21 mouse cellular contexts compared by ENCODE assay signal in genomic region chr6:48768178-48768869, GRCm38 (mm10). TPM values are rescaled to one million over a fixed set of nuclear protein-coding genes. Genes with fewer than 3 reads are reported as not detected.
DNase-seq lines count a peak whose midpoint lies in the region; ATAC-seq and TF ChIP-seq lines count a peak whose summit lies in the region.
"Had no signal": no experiment of that assay in that cellular context is flagged by ENCODE, and none has a peak within 500 bp of the region (broad histone marks: within the 10 kb centered on the region; RNA-seq: fewer than 3 reads in every experiment).

No protein-coding gene starts in this region.

- peak; percentile 50 for DNase-seq in B cell, adult 2 months
- DNase-seq in CD8-positive naive resting alpha-beta T cell, adult 2 months (ENCODE audit: low read depth in 2 of 2, low spot score in 2 of 2) = peak; percentile 65 to 68
- peak; percentile 68 to 81 for DNase-seq in thymus, adult 18-20 months
- no peak for DNase-seq in cerebellum, adult 9-10 months
- DNase-seq in layer of hippocampus, postnatal 14 days (ENCODE audit: low spot score in 2 of 2) = no peak
- no peak for DNase-seq in urinary bladder, postnatal 25 days (ENCODE audit: low spot score)
- DNase-seq: adrenal gland, adult 2 months; cerebellum, adult 9-11 months; heart, postnatal 14 days had no signal

- TF ChIP-seq CTCF in intestine, postnatal 0 days (IDR thresholded peaks at IDR 0.05; ENCODE audit: low read depth) = 0 out of 2 replicates have a peak, but pooled peaks have one; percentile 18

- H3K9me3 ChIP-seq in intestine, postnatal 0 days (ENCODE audit: control insufficient read depth) = no peaks in the 10 kb centered on the region
- H3K9me3 ChIP-seq in heart, embryonic 12.5 days (replicated peaks) = peaks cover 6% of the 10 kb centered on the region
- H3K9me3 ChIP-seq: neural tube, embryonic 15.5 days; stomach, embryonic 15.5 days had no signal

- ATAC-seq in intestine, postnatal 0 days = peak; percentile 67
- no peak for ATAC-seq in heart, embryonic 12.5 days (ENCODE audit: insufficient number of reproducible peaks, low FRiP score)
- ATAC-seq: hindbrain, embryonic 16.5 days; Patski had no signal

- H3K4me3 ChIP-seq in intestine, postnatal 0 days (ENCODE audit: low read depth, low read length) = no peak overlapping the region
- H3K4me3 ChIP-seq in heart, embryonic 12.5 days = no peak overlapping the region
- H3K4me3 ChIP-seq: embryonic facial prominence, embryonic 10.5 days; neural tube, embryonic 15.5 days; stomach, embryonic 15.5 days had no signal

- no peak overlapping the region for H3K9ac ChIP-seq in intestine, postnatal 0 days (ENCODE audit: low read depth, low read length)
- no peak overlapping the region for H3K9ac ChIP-seq in heart, embryonic 12.5 days
- H3K9ac ChIP-seq: neural tube, embryonic 15.5 days; stomach, embryonic 15.5 days had no signal

- no peaks in the 10 kb centered on the region for H3K27me3 ChIP-seq in intestine, postnatal 0 days (replicated peaks; ENCODE audit: control insufficient read depth, insufficient read depth, low read length)
- H3K27me3 ChIP-seq in heart, embryonic 12.5 days (replicated peaks) = no peaks in the 10 kb centered on the region
- H3K27me3 ChIP-seq: neural tube, embryonic 15.5 days; Patski; stomach, embryonic 15.5 days had no signal

- 0 out of 2 replicates have a peak overlapping the region, but pooled peaks have one; percentile 17 for H3K27ac ChIP-seq in intestine, postnatal 0 days (ENCODE audit: low read depth, low read length)
- no peak overlapping the region for H3K27ac ChIP-seq in heart, embryonic 12.5 days (ENCODE audit: poor library complexity, severe bottlenecking)
- H3K27ac ChIP-seq: embryonic facial prominence, embryonic 10.5 days; neural tube, embryonic 15.5 days; stomach, embryonic 15.5 days had no signal

- WGBS in intestine, postnatal 0 days = 49% methylated on average over 9 of the region's 9 CpGs
- WGBS in heart, embryonic 12.5 days = 72% methylated on average over 9 of the region's 9 CpGs

- no peak overlapping the region for H3K4me2 ChIP-seq in intestine, postnatal 0 days (replicated peaks; ENCODE audit: low read depth)
- H3K4me2 ChIP-seq in heart, embryonic 12.5 days = no peak overlapping the region
- H3K4me2 ChIP-seq: neural tube, embryonic 15.5 days; stomach, embryonic 15.5 days had no signal

- no peaks in the 10 kb centered on the region for H3K4me1 ChIP-seq in intestine, postnatal 0 days (replicated peaks; ENCODE audit: control insufficient read depth, insufficient read depth, low read length)
- H3K4me1 ChIP-seq in heart, embryonic 12.5 days (replicated peaks) = no peaks in the 10 kb centered on the region
- H3K4me1 ChIP-seq: embryonic facial prominence, embryonic 10.5 days; stomach, embryonic 15.5 days had no signal

- no peaks in the 10 kb centered on the region for H3K36me3 ChIP-seq in intestine, postnatal 0 days (ENCODE audit: control insufficient read depth, insufficient read depth)
- no peaks in the 10 kb centered on the region for H3K36me3 ChIP-seq in heart, embryonic 12.5 days
- H3K36me3 ChIP-seq: embryonic facial prominence, embryonic 10.5 days; neural tube, embryonic 15.5 days; stomach, embryonic 15.5 days had no signal

RNA-seq across cellular contexts. Expression of gene Gimap3, which starts 2.3 kb away (rescaled TPM):
- 0.58 and 0.64 TPM in 2 replicates for polyA plus RNA-seq in intestine, postnatal 0 days (2015; fragmentation: Nextera tagmentation; extraction: Ambion mirVana)
- not detected for total RNA-seq in layer of hippocampus, postnatal 14 days (2021)
- not detected in 2 replicates for polyA plus RNA-seq in heart, embryonic 12.5 days (2016; fragmentation: Nextera tagmentation; extraction: Ambion mirVana)
- total RNA-seq: layer of hippocampus, adult 8-10 months; left cerebral cortex, postnatal 36 days; midbrain, postnatal 0 days had no signal
- polyA plus RNA-seq: embryonic facial prominence, embryonic 10.5 days; hindbrain, embryonic 16.5 days; midbrain, postnatal 0 days; neural tube, embryonic 15.5 days; Patski had no signal

RNA-seq across cellular contexts. Expression of gene Gimap5, which starts 22.3 kb away (rescaled TPM):
- polyA plus RNA-seq in intestine, postnatal 0 days (2015; fragmentation: Nextera tagmentation; extraction: Ambion mirVana) = 8.4 and 10.6 TPM in 2 replicates
- 1 to 10 TPM; 1.3 to 1.7 TPM for total RNA-seq in layer of hippocampus, postnatal 14 days (2021)
- 5.3 and 6.9 TPM in 2 replicates for polyA plus RNA-seq in heart, embryonic 12.5 days (2016; fragmentation: Nextera tagmentation; extraction: Ambion mirVana)
- polyA plus RNA-seq: Patski had no signal

RNA-seq across cellular contexts. Expression of gene Gimap1, which starts 29.5 kb away (rescaled TPM):
- polyA plus RNA-seq in intestine, postnatal 0 days (2015; fragmentation: Nextera tagmentation; extraction: Ambion mirVana) = 15.2 and 17.8 TPM in 2 replicates
- 1 to 10 TPM; 2.1 to 2.6 TPM for total RNA-seq in layer of hippocampus, postnatal 14 days (2021)
- polyA plus RNA-seq in heart, embryonic 12.5 days (2016; fragmentation: Nextera tagmentation; extraction: Ambion mirVana) = 20.0 and 21.3 TPM in 2 replicates

RNA-seq across cellular contexts. Expression of gene Gimap7, which starts 49.9 kb away (rescaled TPM):
- 0.09 and 0.16 TPM in 2 replicates for polyA plus RNA-seq in intestine, postnatal 0 days (2015; fragmentation: Nextera tagmentation; extraction: Ambion mirVana)
- not detected for total RNA-seq in layer of hippocampus, postnatal 14 days (2021)
- not detected in 2 replicates for polyA plus RNA-seq in heart, embryonic 12.5 days (2016; fragmentation: Nextera tagmentation; extraction: Ambion mirVana)
- total RNA-seq: layer of hippocampus, adult 8-10 months; left cerebral cortex, postnatal 36 days; midbrain, postnatal 0 days had no signal
- polyA plus RNA-seq: adrenal gland, adult 2 months; embryonic facial prominence, embryonic 10.5 days; hindbrain, embryonic 16.5 days; kidney, embryonic 16.5 days; midbrain, postnatal 0 days; neural tube, embryonic 15.5 days; Patski; stomach, embryonic 15.5 days had no signal

RNA-seq across cellular contexts. Expression of gene Gm28053, which starts 49.9 kb away (rescaled TPM):
- polyA plus RNA-seq in intestine, postnatal 0 days (2015; fragmentation: Nextera tagmentation; extraction: Ambion mirVana) = 1.3 and 2.3 TPM in 2 replicates
- 1 to 10 TPM; 1.5 to 2.4 TPM for total RNA-seq in layer of hippocampus, postnatal 14 days (2021)
- 2.4 and 3.6 TPM in 2 replicates for polyA plus RNA-seq in heart, embryonic 12.5 days (2016; fragmentation: Nextera tagmentation; extraction: Ambion mirVana)
- total RNA-seq: left cerebral cortex, postnatal 36 days; midbrain, postnatal 0 days had no signal
- polyA plus RNA-seq: adrenal gland, adult 2 months; embryonic facial prominence, embryonic 10.5 days; liver, embryonic 16.5 days; midbrain, postnatal 0 days; neural tube, embryonic 15.5 days; Patski had no signal

Comparison
In these comparisons a context has a peak if more than half of its experiments do, and no peak if none do; other contexts are left out.
1. DNase-seq: peak in B cell, adult 2 months (2 of 2), CD8-positive naive resting alpha-beta T cell, adult 2 months (2 of 2) and thymus, adult 18-20 months (2 of 2); none in cerebellum, adult 9-10 months (single experiment), layer of hippocampus, postnatal 14 days (0 of 2) and urinary bladder, postnatal 25 days (single experiment).